Mouse (Mus musculus) right cerebral cortex, postnatal 36 days (tissue): ENCODE measurements at regions not wholly inside any gene's neighbourhood (a gene's known extent, or its start where the extent isn't known, plus 50 kb on each side); places are given as distances from the start of the nearest gene placed in this dataset.

Experiments used
- DNase-seq, 2 experiments: peaks; one replicate each; pipeline ENCODE4 v3.0.0; 2022; ENCODE audit warnings: low spot score in 2 of 2, mixed read lengths in 1 of 2

GRCm38 (mm10) chr6:101047195-101047594 lies 213.8 kb downstream of the Ppp4r2 start:
- DNase-seq, result no peak

GRCm38 (mm10) chr6:101048431-101048830 lies 215.0 kb downstream of the Ppp4r2 start:
- no peak for DNase-seq

GRCm38 (mm10) chr6:101048836-101049361 lies 215.5 kb downstream of the Ppp4r2 start:
- no peak for DNase-seq

DNA sequence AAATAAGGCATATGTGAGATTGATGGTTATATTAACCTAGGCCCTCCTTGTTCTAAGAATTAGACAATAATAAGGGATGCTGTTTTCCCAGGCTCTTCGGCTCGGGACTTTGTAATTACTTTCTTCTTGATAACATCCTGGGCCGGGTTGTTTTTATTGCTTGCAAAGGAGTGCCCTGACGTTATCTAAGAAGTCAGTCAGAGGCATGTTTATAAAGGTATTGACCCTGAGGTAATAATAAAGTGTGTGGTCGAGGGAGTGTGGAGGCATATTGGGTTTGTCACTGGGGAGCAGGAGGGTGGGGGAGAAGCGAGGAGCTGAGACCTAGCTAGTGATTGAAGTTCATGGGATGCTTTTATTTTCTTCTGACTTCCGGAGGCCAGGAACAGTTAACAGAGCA lies 221.5 kb downstream of the Ppp4r2 start:
- no peak for DNase-seq

GRCm38 (mm10) chr6:101056318-101056717 lies 222.9 kb downstream of the Ppp4r2 start:
- peak; percentile 5 to 18 for DNase-seq

DNA sequence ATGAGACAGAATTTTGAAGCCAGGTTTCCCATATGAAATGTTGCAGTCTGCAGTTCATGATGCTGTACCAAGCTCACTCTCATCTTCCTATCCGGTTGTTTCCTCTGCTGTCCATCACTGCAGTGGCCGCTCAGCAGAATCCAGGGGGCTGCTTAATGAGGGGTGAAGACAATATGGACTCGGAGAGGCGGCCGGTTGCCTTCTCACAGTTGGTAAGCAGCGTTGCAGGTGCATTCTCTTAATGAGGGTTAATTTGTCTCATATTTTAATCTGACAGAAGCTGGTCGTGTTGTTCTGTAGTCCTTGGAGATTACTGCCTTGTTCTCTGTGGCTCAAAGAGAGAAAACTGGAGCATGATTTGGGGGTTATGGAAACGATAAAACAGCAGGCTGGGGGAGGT lies 225.6 kb downstream of the Ppp4r2 start:
- no peak for DNase-seq

- no peak for DNase-seq
Measured at GRCm38 (mm10) chr6:101062186-101062585, 228.8 kb downstream of the Ppp4r2 start.

- DNase-seq, result no peak
Measured at GRCm38 (mm10) chr6:101075753-101076516, 242.5 kb downstream of the Ppp4r2 start.

DNA sequence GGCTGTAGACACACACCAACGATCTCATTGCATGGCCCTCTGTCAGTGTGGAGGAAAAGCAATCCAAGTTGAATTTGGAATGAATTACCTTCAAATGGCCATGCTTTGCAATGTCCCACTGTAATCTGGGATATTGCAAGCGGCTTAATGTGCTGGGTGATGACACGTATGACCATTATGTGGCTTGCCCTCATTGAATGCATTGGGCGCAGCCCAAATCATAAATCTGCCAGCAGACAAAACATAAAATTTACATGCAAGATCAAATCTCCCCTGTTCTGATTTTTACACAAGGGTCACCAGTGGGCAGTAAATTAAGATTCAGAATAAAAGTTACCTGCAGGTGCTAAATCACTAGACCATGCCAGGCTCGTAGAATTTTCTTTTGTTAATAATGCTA lies 244.9 kb downstream of the Ppp4r2 start:
- no peak for DNase-seq

- DNase-seq, result no peak
Measured at GRCm38 (mm10) chr6:101083676-101084075, 250.3 kb downstream of the Ppp4r2 start.

DNA sequence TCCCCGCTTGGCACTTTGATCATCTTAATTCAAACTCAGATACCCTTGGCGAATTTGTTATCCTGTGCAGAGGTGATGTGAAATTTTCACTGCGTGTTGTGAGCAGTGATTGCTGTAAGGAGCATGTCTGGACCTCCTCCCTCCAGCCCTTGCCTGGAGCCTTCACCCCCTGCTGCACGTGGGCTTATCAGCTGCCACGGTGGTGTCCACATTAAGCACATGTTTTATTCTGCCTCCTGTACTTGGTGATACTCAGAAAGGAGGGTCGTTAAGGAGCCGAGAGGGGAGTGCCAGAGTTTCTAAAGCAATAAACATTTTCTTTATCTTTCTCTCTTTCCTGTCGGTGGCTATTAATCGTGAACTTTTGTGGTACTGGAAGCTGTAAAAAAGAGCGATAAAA lies 258.8 kb downstream of the Ppp4r2 start:
- no peak for DNase-seq
